Mouse (Mus musculus) MEL (cell line): Measurements from ENCODE around the gene Scin. TPM values are rescaled to one million over a fixed set of nuclear protein-coding genes. Genes with fewer than 3 reads are reported as not detected.

Experiments
- DNase-seq: peaks from one replicate; pipeline ENCODE4 v3.0.0; 2011; ENCODE audit warnings: low read depth, low spot score
- H3K27ac ChIP-seq: 2 replicates; pipeline ENCODE4 v1.5.1; 2012; ENCODE audit warnings: low read depth, mild to moderate bottlenecking, control low read depth, low read length, moderate library complexity; ENCODE audit not compliant: control insufficient read depth
- H3K27me3 ChIP-seq, 2 experiments: fragments of 150-350 bp in 1 of 2; sonication (generic) in 1 of 2; 2 replicates each; pipeline ENCODE4 v1.6.1; 2012; ENCODE audit warnings: low read length in 2 of 2, mild to moderate bottlenecking in 2 of 2, improper control_type of control experiment in 1 of 2, moderate library complexity in 1 of 2; ENCODE audit not compliant: insufficient read depth in 2 of 2, control insufficient read depth in 1 of 2
- H3K36me3 ChIP-seq, 2 experiments: 2 replicates each; pipeline ENCODE4 v1.6.1; 2012 to 2014; ENCODE audit warnings: low read length in 2 of 2, improper control_type of control experiment in 1 of 2, inconsistent platforms in 1 of 2, mild to moderate bottlenecking in 1 of 2; ENCODE audit not compliant: insufficient read depth in 2 of 2, control insufficient read depth in 1 of 2
- H3K4me1 ChIP-seq, 2 experiments: fragments of 150-350 bp in 1 of 2; sonication (generic) in 1 of 2; 2 replicates each; pipeline ENCODE4 v1.6.1; 2012; ENCODE audit warnings: low read length in 2 of 2, improper control_type of control experiment in 1 of 2, mild to moderate bottlenecking in 1 of 2; ENCODE audit not compliant: insufficient read depth in 2 of 2, control insufficient read depth in 1 of 2
- H3K4me3 ChIP-seq, 2 experiments: fragments of 150-350 bp in 1 of 2; sonication (generic) in 1 of 2; 2 replicates each; pipeline ENCODE4 v1.5.1; 2012; ENCODE audit warnings: low read depth in 2 of 2, low read length in 2 of 2, mild to moderate bottlenecking in 2 of 2, moderate library complexity in 2 of 2, control low read depth in 1 of 2, improper control_type of control experiment in 1 of 2; ENCODE audit not compliant: control insufficient read depth in 1 of 2, insufficient read depth in 1 of 2
- H3K79me2 ChIP-seq: 2 replicates; pipeline ENCODE4 v1.6.1; 2012; ENCODE audit warnings: mild to moderate bottlenecking, low read length, moderate library complexity; ENCODE audit not compliant: control insufficient read depth, poor library complexity, insufficient read depth
- H3K9ac ChIP-seq: 2 replicates; pipeline ENCODE4 v1.6.1; 2012; ENCODE audit warnings: low read depth, mild to moderate bottlenecking, control low read depth, low read length, moderate library complexity; ENCODE audit not compliant: control insufficient read depth, poor library complexity, severe bottlenecking
- H3K9me3 ChIP-seq: fragments of 150-350 bp; sonication (generic); replicated peaks from 2 replicates; pipeline ENCODE4 v1.6.1; 2012; ENCODE audit warnings: mild to moderate bottlenecking, low read length, improper control_type of control experiment, moderate library complexity; ENCODE audit not compliant: insufficient read depth
- CHD1 ChIP-seq: IDR thresholded peaks from 2 replicates; pipeline ENCODE4 v1.6.1; 2012; ENCODE audit warnings: low read depth, mild to moderate bottlenecking, inconsistent platforms, low read length, improper control_type of control experiment
- ELF1 ChIP-seq: IDR thresholded peaks from 2 replicates; pipeline ENCODE4 v1.6.1; 2014; ENCODE audit warnings: low read depth, mild to moderate bottlenecking, inconsistent platforms, low read length, improper control_type of control experiment, moderate library complexity
- ETS1 ChIP-seq: IDR thresholded peaks from 2 replicates; pipeline ENCODE4 v1.6.1; 2012; ENCODE audit warnings: low read depth, mild to moderate bottlenecking, inconsistent platforms, low read length, improper control_type of control experiment, moderate library complexity
- GABPA ChIP-seq: IDR thresholded peaks from 2 replicates; pipeline ENCODE4 v1.6.1; 2012; ENCODE audit warnings: low read depth, mild to moderate bottlenecking, inconsistent platforms, low read length, improper control_type of control experiment, moderate library complexity
- GATA1 ChIP-seq: IDR thresholded peaks from 2 replicates; pipeline ENCODE4 v1.6.1; 2011; ENCODE audit warnings: low read depth, low read length, improper control_type of control experiment
- HCFC1 ChIP-seq: IDR thresholded peaks from 2 replicates; pipeline ENCODE4 v1.6.1; 2012; ENCODE audit warnings: low read depth, mild to moderate bottlenecking, inconsistent platforms, low read length, improper control_type of control experiment, moderate library complexity
- JUND ChIP-seq: IDR thresholded peaks from 2 replicates; pipeline ENCODE4 v1.6.1; 2011; ENCODE audit warnings: low read depth, mild to moderate bottlenecking, improper control_type of control experiment, low read length
- MAZ ChIP-seq: IDR thresholded peaks from 2 replicates; pipeline ENCODE4 v1.6.1; 2012; ENCODE audit warnings: low read depth, mild to moderate bottlenecking, inconsistent platforms, low read length, improper control_type of control experiment
- MEF2A ChIP-seq: IDR thresholded peaks from 2 replicates; pipeline ENCODE4 v1.6.1; 2014; ENCODE audit warnings: low read depth, mild to moderate bottlenecking, inconsistent platforms, low read length, improper control_type of control experiment; ENCODE audit not compliant: poor library complexity, insufficient replicate concordance, severe bottlenecking; ENCODE audit errors: extremely low read depth
- POLR2AphosphoS2 ChIP-seq: IDR thresholded peaks from 2 replicates; pipeline ENCODE4 v1.6.1; 2011; ENCODE audit warnings: low read length, improper control_type of control experiment
- POLR2AphosphoS5 ChIP-seq: IDR thresholded peaks from 2 replicates; pipeline ENCODE4 v1.6.1; 2012; ENCODE audit warnings: low read depth, borderline replicate concordance, mild to moderate bottlenecking, inconsistent platforms, low read length, moderate library complexity, mixed read lengths
- RAD21 ChIP-seq: IDR thresholded peaks from 2 replicates; pipeline ENCODE4 v1.6.1; 2011; ENCODE audit warnings: mild to moderate bottlenecking, low read depth, low read length, improper control_type of control experiment
- SMC3 ChIP-seq: IDR thresholded peaks from 2 replicates; pipeline ENCODE4 v1.6.1; 2011; ENCODE audit warnings: low read depth, low read length, improper control_type of control experiment
- TCF12 ChIP-seq: IDR thresholded peaks from 2 replicates; pipeline ENCODE4 v1.6.1; 2014; ENCODE audit warnings: low read depth, mild to moderate bottlenecking, inconsistent platforms, low read length, improper control_type of control experiment, moderate library complexity
- ZMIZ1 ChIP-seq: IDR thresholded peaks from 2 replicates; pipeline ENCODE4 v1.6.1; 2012; ENCODE audit warnings: low read depth, mild to moderate bottlenecking, inconsistent platforms, low read length, improper control_type of control experiment, moderate library complexity
- ZNF384 ChIP-seq: IDR thresholded peaks from 2 replicates; pipeline ENCODE4 v1.6.1; 2012; ENCODE audit warnings: low read depth, mild to moderate bottlenecking, inconsistent platforms, low read length, improper control_type of control experiment
- polyA plus RNA-seq, 2 experiments: library from polyadenylated mRNA; stranded (reverse) in 1 of 2; unstranded in 1 of 2; fragments of >175 nt in 1 of 2; fragments of >200 nt in 1 of 2; gene quantifications; 2 replicates each; pipeline versions ENCODE4 v1.2.1 to v1.2.4; 2012; ENCODE audit warnings: low replicate concordance in 2 of 2, low read depth in 1 of 2; ENCODE audit not compliant: insufficient read length in 2 of 2, insufficient read depth in 1 of 2, missing spikeins in 1 of 2
- total RNA-seq: library from RNA; depleted of rRNA; stranded (reverse); fragments of 300-350 nt; gene quantifications from 2 replicates; pipeline ENCODE4 v1.2.3, GENCODE M21; 2012

The Scin gene
- total and polyA plus RNA-seq, 3 experiments, result 0.03 to 0.04 TPM; not detected in 1

- DNase-seq, result no peak
- Histone ChIP-seq H3K79me2 (no peaks in the 10 kb centered on the region), H3K4me1 (peaks cover 11 to 31% of the 10 kb centered on the region in 2 experiments), H3K9ac (no peak overlapping the region), H3K36me3 (peaks cover 0 to 27% of the 10 kb centered on the region in 2 experiments; a peak in 2 of 4 replicates), H3K9me3 (no peaks in the 10 kb centered on the region; the same call in 1 of the 2 replicates), H3K27me3 (no peaks in the 10 kb centered on the region), H3K4me3 (no peak overlapping the region), H3K27ac (no peak overlapping the region)
- TF ChIP-seq POLR2AphosphoS2, result no peak
- no peak for TF ChIP-seq ZNF384
- no peak for TF ChIP-seq SMC3
- TF ChIP-seq ZMIZ1, result no peak
- no peak for TF ChIP-seq GATA1
These were observed 37.0 kb downstream of the Scin start for GRCm38 (mm10) chr12:40097023-40097422.

GRCm38 (mm10) chr12:40096453-40096852 lies 37.6 kb downstream of the Scin start:
- no peak overlapping the region for H3K27ac ChIP-seq
- no peak for TF ChIP-seq RAD21
- TF ChIP-seq MAZ, result no peak
- TF ChIP-seq ETS1, result no peak
- TF ChIP-seq TCF12, result no peak
- no peak for TF ChIP-seq HCFC1
- TF ChIP-seq ELF1, result no peak
- no peak for TF ChIP-seq MEF2A
- TF ChIP-seq GABPA, result no peak
- no peak for TF ChIP-seq ZMIZ1
- TF ChIP-seq CHD1, result no peak
- no peak for TF ChIP-seq POLR2AphosphoS5
- no peak for TF ChIP-seq JUND

More at GRCm38 (mm10) chr12:40096453-40096852, 37.6 kb downstream of the Scin start:
- H3K9ac ChIP-seq, result no peak overlapping the region
- H3K9me3 ChIP-seq, result no peaks in the 10 kb centered on the region; the same call in 1 of the 2 replicates
- DNase-seq, result peak; percentile 26
- H3K27me3 ChIP-seq, result no peaks in the 10 kb centered on the region
- no peak overlapping the region for H3K4me3 ChIP-seq
- peaks cover 11 to 26% of the 10 kb centered on the region in 2 experiments for H3K4me1 ChIP-seq
- H3K79me2 ChIP-seq, result no peaks in the 10 kb centered on the region
- peaks cover 0 to 22% of the 10 kb centered on the region in 2 experiments; a peak in 2 of 4 replicates for H3K36me3 ChIP-seq
